Mouse (Mus musculus): ENCODE data around the gene Cyp4a29.
"Not testable (repeated sequence)": the region's sequence is repeated elsewhere in the genome, so short reads cannot be mapped to it uniquely, and the experiment has no call there.

Cyp4a29 gene

DNA sequence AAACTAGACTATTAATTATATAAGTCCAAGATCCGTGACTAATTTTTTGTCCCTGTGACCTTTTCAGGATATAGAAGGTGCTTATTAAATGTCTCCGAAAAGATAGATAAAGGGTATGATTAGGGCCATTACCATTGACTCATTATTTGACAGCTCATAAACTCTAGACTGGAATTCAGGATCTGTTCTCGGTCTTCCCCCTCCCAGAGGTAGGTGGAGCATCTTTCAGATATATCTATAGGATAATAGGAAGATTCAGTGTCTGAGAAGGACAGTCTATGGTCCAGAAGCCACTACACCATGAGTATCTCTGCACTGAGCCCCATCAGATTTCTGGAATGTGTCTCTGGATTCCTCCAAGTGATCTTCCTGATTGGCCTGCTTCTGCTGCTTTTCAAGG is at the start of gene Cyp4a29:
Cyp4a29 (plus strand) TSS at position 301 of the 400 bp plus-strand sequence.
- no peak for DNase-seq (ENCODE audit: low spot score)

DNA sequence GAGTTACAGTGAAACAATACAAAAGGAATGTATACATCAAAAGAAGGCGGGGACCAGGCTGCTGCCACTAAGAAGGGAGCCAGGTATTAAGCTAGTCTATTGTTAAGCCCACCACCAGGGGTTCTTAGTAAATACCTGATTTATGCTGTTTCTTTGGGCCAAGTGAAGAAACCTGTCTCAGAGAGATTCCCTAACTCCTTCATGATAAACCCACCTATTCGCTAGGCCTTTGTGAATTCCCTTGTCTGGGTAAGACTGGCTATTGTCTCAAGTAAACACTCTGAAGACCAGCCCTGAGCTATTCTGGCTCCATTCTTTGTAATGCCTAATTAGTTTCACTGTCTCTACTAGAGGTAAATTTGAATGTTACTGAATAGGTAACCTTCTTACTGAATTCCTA is 9.0 kb upstream of the Cyp4a29 start:
- DNase-seq (ENCODE audit: low spot score): not testable (repeated sequence)

DNA sequence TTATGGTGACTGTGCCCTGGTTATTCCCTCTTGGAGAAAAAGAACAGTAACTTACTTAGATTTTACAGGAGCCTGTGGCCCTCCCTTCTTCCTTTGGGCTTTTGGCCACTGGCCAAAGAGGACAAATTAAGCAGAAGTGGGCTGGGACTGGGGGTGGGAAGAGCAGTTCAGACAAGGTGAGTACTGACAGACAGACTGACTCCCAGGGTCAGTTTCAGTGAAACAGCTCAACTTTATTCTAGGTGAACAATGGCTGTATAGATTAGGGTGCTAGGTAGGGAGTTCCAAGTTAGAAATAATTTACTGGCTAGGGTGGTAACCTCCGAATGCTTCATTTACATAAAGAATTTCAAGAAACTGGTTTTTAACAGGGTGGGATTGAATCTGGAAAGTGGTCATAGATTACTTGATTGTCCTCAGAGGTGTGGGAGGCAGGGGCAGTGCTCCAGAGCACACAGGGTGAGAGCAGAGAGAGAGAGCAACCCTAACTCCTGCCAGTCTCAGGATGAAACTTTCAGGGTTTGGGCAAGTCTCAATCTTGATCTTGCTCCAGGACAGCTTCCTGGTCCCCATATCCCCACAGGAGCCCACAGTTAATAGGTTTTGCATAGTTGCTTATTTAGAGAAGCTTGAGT is 5.3 kb upstream of the Cyp4a29 start:
- no peak for DNase-seq (ENCODE audit: low spot score)

DNA sequence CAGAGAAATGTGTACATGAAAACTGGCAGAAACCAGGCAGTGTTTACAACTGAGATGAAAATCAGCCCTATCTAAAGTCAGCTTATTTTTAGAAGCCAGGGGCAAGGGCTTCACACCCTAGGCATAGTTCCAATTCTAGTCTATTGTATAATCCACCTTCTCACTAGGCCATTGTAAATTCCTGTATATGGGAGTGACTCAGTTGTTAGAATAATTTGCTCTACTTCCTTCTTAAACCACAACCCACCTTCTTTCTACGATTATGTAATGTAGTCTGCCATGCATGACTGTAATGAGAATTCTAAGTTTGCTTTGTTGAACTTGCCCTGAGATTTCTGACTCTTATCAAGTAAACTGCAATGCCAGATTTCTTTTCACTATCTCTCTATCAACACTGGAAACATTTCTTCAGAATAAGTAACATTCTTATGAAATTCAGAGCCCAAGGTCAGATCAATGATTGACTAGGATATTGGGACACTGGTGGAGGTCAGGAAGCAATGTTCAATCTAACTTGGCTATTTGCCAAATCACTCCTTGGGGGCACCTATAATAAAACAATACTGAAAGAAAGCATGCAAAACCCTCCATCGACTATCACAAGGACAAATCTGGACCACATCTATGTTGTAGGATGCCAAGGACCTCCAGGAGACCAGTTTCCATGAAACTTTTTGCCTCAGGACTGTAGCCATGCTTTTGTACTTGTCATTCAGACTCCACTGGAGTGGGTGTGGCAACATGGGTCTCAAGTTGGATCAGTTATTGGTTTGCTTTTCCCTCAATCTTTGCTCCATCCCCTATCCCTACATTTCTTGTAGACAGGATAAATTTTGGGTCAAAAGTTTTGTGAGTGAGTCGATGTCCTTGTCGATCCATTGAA is 23.0 kb downstream of the Cyp4a29 start:
- not testable (repeated sequence) for DNase-seq (ENCODE audit: low spot score)

DNA sequence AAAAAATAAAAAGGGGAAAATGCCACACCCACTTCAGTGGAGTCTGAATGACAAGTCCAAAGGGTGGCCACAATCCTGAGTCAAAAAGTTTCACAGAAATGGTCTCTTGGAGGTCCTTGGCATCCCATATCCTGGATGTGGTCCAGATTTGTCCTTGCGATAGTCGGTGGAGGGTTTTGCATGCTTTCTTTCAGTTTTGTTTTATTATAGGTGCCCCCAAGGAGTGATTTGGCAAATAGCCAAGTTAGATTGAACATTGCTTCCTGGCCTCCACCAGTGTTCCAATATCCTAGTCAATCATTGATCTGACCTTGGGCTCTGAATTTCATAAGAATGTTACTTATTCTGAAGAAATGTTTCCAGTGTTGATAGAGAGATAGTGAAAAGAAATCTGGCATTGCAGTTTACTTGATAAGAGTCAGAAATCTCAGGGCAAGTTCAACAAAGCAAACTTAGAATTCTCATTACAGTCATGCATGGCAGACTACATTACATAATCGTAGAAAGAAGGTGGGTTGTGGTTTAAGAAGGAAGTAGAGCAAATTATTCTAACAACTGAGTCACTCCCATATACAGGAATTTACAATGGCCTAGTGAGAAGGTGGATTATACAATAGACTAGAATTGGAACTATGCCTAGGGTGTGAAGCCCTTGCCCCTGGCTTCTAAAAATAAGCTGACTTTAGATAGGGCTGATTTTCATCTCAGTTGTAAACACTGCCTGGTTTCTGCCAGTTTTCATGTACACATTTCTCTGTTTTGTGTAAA is 36.5 kb downstream of the Cyp4a29 start:
- not testable (repeated sequence) for DNase-seq (ENCODE audit: low spot score)

DNA sequence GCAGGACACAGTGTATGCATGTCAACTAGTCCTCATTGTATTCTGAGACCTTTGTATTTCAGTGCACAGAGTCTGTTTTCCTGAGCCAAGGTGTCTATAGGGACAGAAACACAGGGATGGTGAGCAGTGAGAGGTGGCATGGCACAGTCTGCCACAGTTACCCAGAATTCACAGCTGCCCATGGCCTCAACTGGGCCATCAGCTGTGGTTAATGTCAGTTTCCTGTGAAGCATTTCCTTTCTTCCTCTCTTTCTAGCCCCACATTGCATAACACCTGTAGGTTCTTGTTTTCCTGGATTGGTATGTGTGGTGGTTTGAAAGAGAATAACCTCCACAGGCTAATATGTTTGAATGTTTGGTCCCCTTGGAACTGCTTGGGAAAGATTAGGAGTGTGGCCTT is 38.5 kb downstream of the Cyp4a29 start:
- no peak for DNase-seq (ENCODE audit: low spot score)

DNA sequence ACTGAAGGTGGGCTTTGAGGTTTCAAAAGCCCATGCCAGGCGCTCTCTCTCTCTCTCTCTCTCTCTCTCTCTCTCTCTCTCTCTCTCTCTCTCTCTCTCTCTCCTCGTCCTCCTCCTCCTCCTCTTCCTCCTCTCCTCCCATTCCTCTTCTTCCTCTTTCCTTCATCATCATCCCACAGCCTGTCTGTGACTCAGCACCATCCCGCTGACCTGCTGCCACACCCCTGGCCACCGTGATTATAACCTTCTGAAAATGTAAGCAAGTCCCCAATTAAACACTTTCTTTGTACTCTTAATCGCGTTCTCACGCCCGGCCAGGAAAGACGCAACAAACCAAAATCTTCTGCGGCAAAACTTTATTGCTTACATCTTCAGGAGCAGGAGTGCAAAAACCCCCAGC is 38.9 kb downstream of the Cyp4a29 start:
- not testable (repeated sequence) for DNase-seq (ENCODE audit: low spot score)

DNA sequence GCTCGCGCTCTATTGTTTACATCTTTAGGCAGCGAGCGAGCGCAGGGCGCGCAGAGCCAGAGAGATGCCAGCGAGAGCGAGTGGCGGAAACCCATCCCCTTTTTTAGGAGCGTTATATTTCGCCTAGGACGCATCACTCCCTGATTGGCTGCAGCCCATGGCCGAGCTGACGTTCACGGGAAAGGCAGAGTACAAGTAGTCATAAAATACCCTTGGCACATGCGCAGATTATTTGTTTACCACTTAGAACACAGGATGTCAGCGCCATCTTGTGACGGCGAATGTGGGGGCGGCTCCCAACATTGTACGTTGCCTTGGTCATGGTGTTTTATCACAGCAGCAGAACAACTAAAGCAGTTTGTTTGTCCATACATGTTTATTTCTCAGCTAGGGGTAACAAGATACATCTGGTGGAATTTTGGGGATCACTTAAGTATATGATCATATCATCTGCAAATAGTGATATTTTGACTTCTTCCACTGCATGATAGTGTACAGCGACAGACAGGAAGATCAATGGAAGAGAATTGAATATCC is 39.4 kb downstream of the Cyp4a29 start:
- DNase-seq (ENCODE audit: low spot score): peak; percentile 44

DNA sequence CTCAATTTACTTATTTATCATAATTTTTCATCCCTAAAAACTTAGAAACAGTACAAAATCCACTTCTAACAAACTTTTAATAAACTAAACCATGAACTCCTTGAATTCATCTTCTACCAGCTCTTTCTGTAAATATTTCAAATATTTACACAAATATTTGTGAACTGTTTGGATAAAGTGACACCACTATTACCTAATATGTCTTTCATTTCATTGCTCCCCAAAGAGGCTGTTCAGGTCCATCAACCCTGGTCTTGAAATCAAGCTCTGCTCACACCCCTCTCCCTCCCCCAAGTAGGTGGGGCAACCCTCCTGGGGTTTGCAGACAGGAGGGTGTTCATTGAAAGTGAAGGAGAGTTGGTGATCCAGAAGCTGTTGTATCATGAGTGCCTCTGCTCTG is 56.9 kb downstream of the Cyp4a29 start, which contains the start of gene Cyp4a12a:
Cyp4a12a (plus strand) TSS at position 301 of the 400 bp plus-strand sequence.
- not testable (repeated sequence) for DNase-seq (ENCODE audit: low spot score)

Measured in embryo, embryonic 10 days (tissue).